Comparison of ENCODE assay signal across 24 mouse cellular contexts in genomic region chr9:8693177-8693576, GRCm38 (mm10).
"Had no signal": no experiment of that assay in that cellular context is flagged by ENCODE, and none has a peak within 500 bp of the region (broad histone marks: within the 10 kb centered on the region; RNA-seq: fewer than 3 reads in every experiment).

No protein-coding gene starts in this region.

- H3K36me3 ChIP-seq: intestine, embryonic 15.5 days; limb, embryonic 12.5 days; limb, embryonic 15.5 days; midbrain, embryonic 12.5 days; midbrain, embryonic 15.5 days; neural tube, embryonic 13.5 days; stomach, embryonic 15.5 days had no signal

- H3K4me2 ChIP-seq: intestine, embryonic 15.5 days; limb, embryonic 12.5 days; limb, embryonic 15.5 days; liver, embryonic 11.5 days; lung, embryonic 14.5 days; midbrain, embryonic 12.5 days; midbrain, embryonic 15.5 days; neural tube, embryonic 13.5 days; stomach, embryonic 15.5 days had no signal

- H3K27ac ChIP-seq: intestine, embryonic 15.5 days; kidney, postnatal 0 days; left cerebral cortex, adult 2 months; limb, embryonic 12.5 days; limb, embryonic 15.5 days; liver, embryonic 14.5 days; macrophage; midbrain, embryonic 12.5 days; midbrain, embryonic 15.5 days; neural tube, embryonic 13.5 days; stomach, embryonic 15.5 days had no signal

- ATAC-seq: intestine, embryonic 15.5 days; liver, postnatal 0 days; lung, postnatal 0 days; midbrain, embryonic 15.5 days had no signal

- H3K4me1 ChIP-seq: intestine, embryonic 15.5 days; limb, embryonic 12.5 days; limb, embryonic 15.5 days; midbrain, embryonic 12.5 days; midbrain, embryonic 15.5 days; neural tube, embryonic 13.5 days; stomach, embryonic 15.5 days had no signal

- H3K9ac ChIP-seq: intestine, embryonic 15.5 days; limb, embryonic 12.5 days; limb, embryonic 15.5 days; liver, embryonic 14.5 days; liver, postnatal 0 days; lung, embryonic 14.5 days; midbrain, embryonic 12.5 days; midbrain, embryonic 15.5 days; neural tube, embryonic 13.5 days; stomach, embryonic 15.5 days had no signal

- H3K9me3 ChIP-seq: intestine, embryonic 15.5 days; limb, embryonic 12.5 days; limb, embryonic 15.5 days; midbrain, embryonic 12.5 days; midbrain, embryonic 15.5 days; neural tube, embryonic 13.5 days; stomach, embryonic 15.5 days had no signal

- DNase-seq: kidney, adult 11 months; kidney, adult 9 months; kidney, postnatal 25 days; layer of hippocampus, postnatal 36 days; left cerebral cortex, postnatal 4 days; liver, postnatal 0 days; lung, embryonic 14.5 days; retina, postnatal 1 day; right cerebral cortex, postnatal 25 days; spleen, adult 18-20 months; thymus, postnatal 4 days had no signal

- H3K27me3 ChIP-seq: intestine, embryonic 15.5 days; limb, embryonic 12.5 days; limb, embryonic 15.5 days; midbrain, embryonic 12.5 days; midbrain, embryonic 15.5 days; neural tube, embryonic 13.5 days; stomach, embryonic 15.5 days had no signal

- H3K4me3 ChIP-seq: intestine, embryonic 15.5 days; left cerebral cortex, adult 2 months; limb, embryonic 12.5 days; limb, embryonic 15.5 days; midbrain, embryonic 12.5 days; midbrain, embryonic 15.5 days; neural tube, embryonic 13.5 days; stomach, embryonic 15.5 days had no signal
